Mouse (Mus musculus) neural tube, embryonic 14.5 days (tissue): ENCODE measurements around the gene Ap3m1. TPM values are rescaled to one million over a fixed set of nuclear protein-coding genes. Genes with fewer than 3 reads are reported as not detected.

Experiments used
- ATAC-seq: fragments of 200-750 bp; cut with Nextera tagmentation; 2 replicates; pipeline ENCODE4 v1.8.0; 2017; ENCODE audit warnings: low read depth, mild to moderate bottlenecking, moderate TSS enrichment, moderate library complexity
- H3K27ac ChIP-seq: fragments of 300-500 bp; sonication (generic); 2 replicates; pipeline ENCODE4 v1.5.1; 2014; ENCODE audit warnings: low read depth, mild to moderate bottlenecking, control low read depth, low read length, moderate library complexity, mixed read lengths
- H3K27me3 ChIP-seq: fragments of 300-500 bp; sonication (generic); 2 replicates; pipeline ENCODE4 v1.6.1; 2014; ENCODE audit warnings: low read length; ENCODE audit not compliant: control insufficient read depth, insufficient read depth
- H3K36me3 ChIP-seq: fragments of 300-500 bp; sonication (generic); 2 replicates; pipeline ENCODE4 v1.6.1; 2014; ENCODE audit warnings: low read length, mixed read lengths; ENCODE audit not compliant: control insufficient read depth, insufficient read depth
- H3K4me1 ChIP-seq: fragments of 300-500 bp; sonication (generic); 2 replicates; pipeline ENCODE4 v1.6.1; 2014; ENCODE audit warnings: low read length; ENCODE audit not compliant: control insufficient read depth, insufficient read depth
- H3K4me2 ChIP-seq: fragments of 300-500 bp; sonication (generic); 2 replicates; pipeline ENCODE4 v1.6.1; 2014; ENCODE audit warnings: mild to moderate bottlenecking, low read depth, low read length, control low read depth
- H3K4me3 ChIP-seq: fragments of 300-500 bp; sonication (generic); 2 replicates; pipeline ENCODE4 v1.5.1; 2014; ENCODE audit warnings: low read depth, low read length, control low read depth, mixed read lengths
- H3K9ac ChIP-seq: fragments of 300-500 bp; sonication (generic); replicated peaks from 2 replicates; pipeline ENCODE4 v1.6.1; 2014; ENCODE audit warnings: low read depth, mild to moderate bottlenecking, control low read depth, low read length, mixed read lengths
- H3K9me3 ChIP-seq: fragments of 300-500 bp; sonication (generic); 2 replicates; pipeline ENCODE4 v1.6.1; 2016; ENCODE audit warnings: low read length; ENCODE audit not compliant: control insufficient read depth
- WGBS: fragments of 180-500 bp; shearing (Covaris S2); extraction: QIAGEN DNeasy Blood & Tissue Kit; methylation state at CpG from one replicate; pipeline ENCODE4 v1.1.7; 2014; 5-methylcytosine and 5-hydroxymethylcytosine counted together
- polyA plus RNA-seq: library from polyadenylated mRNA; unstranded; fragments of >200 nt; fragmentation: Nextera tagmentation; extraction: Ambion mirVana; gene quantifications from 2 replicates; pipeline ENCODE4 v1.2.1, GENCODE M21; 2014

The Ap3m1 gene
- polyA plus RNA-seq, 1 experiment from 2014 or later = 95.6 TPM

GRCm38 (mm10) chr14:20999617-21000016 lies 52.7 kb downstream of the Ap3m1 start:
- no peaks in the 10 kb centered on the region for H3K27me3 ChIP-seq

DNA sequence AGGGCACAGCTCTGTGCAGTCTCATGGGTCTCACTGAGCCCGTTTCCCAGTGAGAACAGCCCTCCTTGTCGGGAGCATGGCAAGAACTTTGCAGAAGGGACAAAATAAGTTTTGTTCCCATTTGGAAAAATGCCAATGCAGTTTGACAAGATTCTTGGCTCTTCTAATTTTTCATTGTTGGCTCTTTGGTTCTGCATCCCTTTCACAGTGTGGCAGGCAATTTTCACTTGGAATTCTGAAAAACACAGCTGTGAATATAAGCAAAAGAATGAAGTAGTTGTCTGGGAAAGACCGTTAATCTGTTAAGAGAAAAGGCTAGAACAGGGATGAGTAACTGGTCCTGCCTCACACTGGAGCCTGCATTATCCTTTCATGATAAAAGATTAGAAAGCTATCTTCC lies 54.8 kb downstream of the Ap3m1 start:
- no peak overlapping the region for H3K9ac ChIP-seq
- H3K4me1 ChIP-seq = no peaks in the 10 kb centered on the region
- no peaks in the 10 kb centered on the region for H3K36me3 ChIP-seq
- no peak for ATAC-seq
- H3K27ac ChIP-seq = no peak overlapping the region
- H3K4me3 ChIP-seq = no peak overlapping the region
- no peaks in the 10 kb centered on the region for H3K9me3 ChIP-seq
- H3K27me3 ChIP-seq = no peaks in the 10 kb centered on the region
- H3K4me2 ChIP-seq = no peak overlapping the region
- whole genome bisulfite sequencing = 52% methylated on average over 3 of the region's 3 CpGs

More at GRCm38 (mm10) chr14:20999617-21000016, 52.7 kb downstream of the Ap3m1 start:
- ATAC-seq = no peak
- Histone ChIP-seq H3K36me3 (no peaks in the 10 kb centered on the region), H3K4me1 (no peaks in the 10 kb centered on the region), H3K9ac (no peak overlapping the region), H3K9me3 (no peaks in the 10 kb centered on the region), H3K4me2 (no peak overlapping the region), H3K4me3 (no peak overlapping the region), H3K27ac (no peak overlapping the region)
- 90% methylated on average over 4 of the region's 4 CpGs for WGBS

DNA sequence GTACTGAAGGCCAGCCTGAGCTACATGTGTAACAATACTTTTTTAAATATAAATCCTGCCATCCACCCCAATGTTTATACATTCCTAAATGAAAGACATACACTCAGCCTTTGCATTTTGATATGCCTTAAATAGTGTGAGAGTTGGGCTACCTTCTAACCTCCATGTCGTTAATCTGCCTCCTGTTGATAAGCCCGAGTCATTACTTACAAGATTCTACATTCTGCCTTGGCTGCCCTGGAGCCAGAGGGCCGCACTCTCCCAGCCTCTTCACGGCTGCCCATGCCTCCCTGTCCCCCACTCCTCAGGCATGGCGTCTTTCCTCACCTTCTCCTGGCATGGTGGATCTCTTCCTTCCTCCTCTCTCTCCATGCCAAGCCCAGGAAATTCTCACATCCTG lies 55.9 kb downstream of the Ap3m1 start:
- ATAC-seq = no peak
- Histone ChIP-seq H3K9ac (no peak overlapping the region), H3K4me1 (no peaks in the 10 kb centered on the region), H3K27me3 (no peaks in the 10 kb centered on the region), H3K27ac (no peak overlapping the region), H3K36me3 (no peaks in the 10 kb centered on the region), H3K4me2 (no peak overlapping the region), H3K4me3 (no peak overlapping the region), H3K9me3 (no peaks in the 10 kb centered on the region)
- 59% methylated on average over 5 of the region's 5 CpGs for WGBS

GRCm38 (mm10) chr14:20995497-20995896 lies 56.8 kb downstream of the Ap3m1 start:
- H3K4me1 ChIP-seq = no peaks in the 10 kb centered on the region
- WGBS = 91% methylated on average over 2 of the region's 2 CpGs
- H3K27me3 ChIP-seq = no peaks in the 10 kb centered on the region
- no peaks in the 10 kb centered on the region for H3K36me3 ChIP-seq
- H3K4me3 ChIP-seq = no peak overlapping the region
- no peak for ATAC-seq
- H3K9ac ChIP-seq = no peak overlapping the region
- H3K27ac ChIP-seq = no peak overlapping the region
- no peaks in the 10 kb centered on the region for H3K9me3 ChIP-seq
- H3K4me2 ChIP-seq = no peak overlapping the region

GRCm38 (mm10) chr14:20994475-20994874 lies 57.8 kb downstream of the Ap3m1 start:
- Histone ChIP-seq H3K9ac (no peak overlapping the region), H3K4me2 (no peak overlapping the region), H3K4me3 (no peak overlapping the region), H3K27me3 (no peaks in the 10 kb centered on the region), H3K36me3 (no peaks in the 10 kb centered on the region), H3K4me1 (no peaks in the 10 kb centered on the region), H3K27ac (no peak overlapping the region), H3K9me3 (no peaks in the 10 kb centered on the region)
- WGBS = 74% methylated on average over 3 of the region's 3 CpGs
- ATAC-seq = no peak

GRCm38 (mm10) chr14:20993067-20993691 lies 59.1 kb downstream of the Ap3m1 start:
- H3K4me2 ChIP-seq = no peak overlapping the region
- WGBS = 55% methylated on average over 3 of the region's 3 CpGs

GRCm38 (mm10) chr14:20991492-20991891 lies 60.8 kb downstream of the Ap3m1 start:
- Histone ChIP-seq H3K27me3 (no peaks in the 10 kb centered on the region), H3K4me2 (no peak overlapping the region), H3K4me1 (no peaks in the 10 kb centered on the region), H3K36me3 (no peaks in the 10 kb centered on the region), H3K9me3 (no peaks in the 10 kb centered on the region), H3K9ac (no peak overlapping the region), H3K27ac (no peak overlapping the region), H3K4me3 (no peak overlapping the region)
- no peak for ATAC-seq
- WGBS = 95% methylated on average over 1 of the region's 1 CpGs

More at GRCm38 (mm10) chr14:20993067-20993691, 59.1 kb downstream of the Ap3m1 start:
- Histone ChIP-seq H3K36me3 (no peaks in the 10 kb centered on the region), H3K27ac (no peak overlapping the region), H3K27me3 (no peaks in the 10 kb centered on the region), H3K9ac (no peak overlapping the region), H3K9me3 (no peaks in the 10 kb centered on the region), H3K4me1 (no peaks in the 10 kb centered on the region), H3K4me3 (no peak overlapping the region)
- no peak for ATAC-seq

GRCm38 (mm10) chr14:20985482-20985881 lies 66.8 kb downstream of the Ap3m1 start:
- Histone ChIP-seq H3K27ac (no peak overlapping the region), H3K4me1 (no peaks in the 10 kb centered on the region), H3K9ac (no peak overlapping the region), H3K36me3 (no peaks in the 10 kb centered on the region), H3K4me3 (no peak overlapping the region), H3K9me3 (no peaks in the 10 kb centered on the region), H3K27me3 (no peaks in the 10 kb centered on the region), H3K4me2 (no peak overlapping the region)
- ATAC-seq = no peak
- WGBS = 46% methylated on average over 3 of the region's 3 CpGs

DNA sequence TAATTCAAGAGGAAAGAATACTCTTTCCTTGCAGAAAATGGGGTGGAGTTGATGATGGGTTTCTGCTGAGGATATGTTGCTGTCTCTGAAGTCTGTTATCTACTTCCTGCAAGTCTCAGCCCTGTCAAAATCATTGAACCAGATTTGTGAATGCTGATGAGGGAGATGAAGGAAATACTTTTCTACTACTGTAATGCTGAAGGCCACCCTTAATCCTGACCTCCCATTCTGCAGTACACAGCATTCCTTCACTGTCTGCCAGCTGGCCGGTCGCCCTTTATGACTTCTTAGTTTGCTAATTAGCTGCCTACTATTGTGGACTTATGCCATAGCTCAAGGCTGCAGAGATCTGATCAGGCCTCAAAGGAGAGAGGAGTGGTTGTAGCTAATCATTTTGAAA lies 68.5 kb downstream of the Ap3m1 start:
- no peak overlapping the region for H3K9ac ChIP-seq
- H3K4me1 ChIP-seq = no peaks in the 10 kb centered on the region
- no peak overlapping the region for H3K27ac ChIP-seq
- H3K9me3 ChIP-seq = no peaks in the 10 kb centered on the region
- H3K4me3 ChIP-seq = no peak overlapping the region
- no peaks in the 10 kb centered on the region for H3K36me3 ChIP-seq
- WGBS = 44% methylated on average over 2 of the region's 2 CpGs
- H3K4me2 ChIP-seq = no peak overlapping the region
- no peak for ATAC-seq
- H3K27me3 ChIP-seq = no peaks in the 10 kb centered on the region
